ENCODE assay signal across 17 mouse cellular contexts in the genomic region with DNA sequence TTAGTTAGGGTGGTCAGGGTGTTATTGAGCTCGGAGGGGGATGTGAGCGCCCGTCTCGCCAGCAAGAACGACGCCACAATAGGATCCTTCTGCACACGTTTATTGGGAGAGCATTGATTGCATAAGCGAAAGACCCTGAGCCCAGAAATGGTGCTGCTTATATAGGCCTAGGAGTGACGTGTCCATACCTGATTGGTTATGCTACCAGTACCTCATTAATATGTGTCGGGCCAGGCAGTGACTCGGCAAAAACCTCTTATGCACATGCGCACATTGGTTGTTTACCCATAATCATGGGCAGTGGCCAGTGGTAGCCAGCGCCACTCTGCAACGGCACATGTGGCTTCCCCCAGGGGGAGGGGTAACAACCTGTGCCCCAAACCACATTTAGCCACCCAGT. TPM values are rescaled to one million over a fixed set of nuclear protein-coding genes. Genes with fewer than 3 reads are reported as not detected.
DNase-seq lines count a peak whose midpoint lies in the region; ATAC-seq and TF ChIP-seq lines count a peak whose summit lies in the region.
"Not testable (repeated sequence)": the region's sequence is repeated elsewhere in the genome, so short reads cannot be mapped to it uniquely, and the experiment has no call there.
"Had no signal": no experiment of that assay in that cellular context is flagged by ENCODE, and none has a peak within 500 bp of the region (broad histone marks: within the 10 kb centered on the region; RNA-seq: fewer than 3 reads in every experiment).

No protein-coding gene starts in this region.

- H3K4me1 ChIP-seq in forebrain, embryonic 16.5 days (replicated peaks; ENCODE audit: control insufficient read depth, insufficient read depth, low read length); hindbrain, embryonic 14.5 days (replicated peaks; ENCODE audit: control insufficient read depth, insufficient read depth, low read length); kidney, postnatal 0 days (replicated peaks; ENCODE audit: insufficient read depth, low read length); liver, postnatal 0 days (ENCODE audit: insufficient read depth); neural tube, embryonic 14.5 days (ENCODE audit: control insufficient read depth, insufficient read depth, low read length): not testable (repeated sequence)
- H3K4me1 ChIP-seq in liver, embryonic 13.5 days (replicated peaks) = peaks cover 30% of the 10 kb centered on the region

- H3K27ac ChIP-seq in forebrain, embryonic 16.5 days (ENCODE audit: low read length); hindbrain, embryonic 14.5 days; kidney, postnatal 0 days; liver, postnatal 0 days (ENCODE audit: low read depth); neural tube, embryonic 14.5 days (ENCODE audit: low read depth, low read length): not testable (repeated sequence)
- H3K27ac ChIP-seq in liver, embryonic 13.5 days = peak overlapping the region; percentile 47

- not testable (repeated sequence) for H3K4me3 ChIP-seq in forebrain, embryonic 16.5 days (replicated peaks; ENCODE audit: low read length); hindbrain, embryonic 14.5 days (replicated peaks; ENCODE audit: low read length); kidney, postnatal 0 days (replicated peaks; ENCODE audit: low read depth, low read length); liver, embryonic 13.5 days (replicated peaks); liver, postnatal 0 days (ENCODE audit: low read depth, low read length); neural tube, embryonic 14.5 days (ENCODE audit: low read depth, low read length)

- TF ChIP-seq CTCF in kidney, postnatal 0 days (IDR thresholded peaks at IDR 0.05; ENCODE audit: low read depth); liver, postnatal 0 days (IDR thresholded peaks at IDR 0.05; ENCODE audit: low read depth): not testable (repeated sequence)

- not testable (repeated sequence) for H3K27me3 ChIP-seq in forebrain, embryonic 16.5 days (replicated peaks; ENCODE audit: control insufficient read depth, insufficient read depth, low read length); hindbrain, embryonic 14.5 days (ENCODE audit: control insufficient read depth, insufficient read depth, low read length); kidney, postnatal 0 days (ENCODE audit: insufficient read depth, low read length); liver, embryonic 13.5 days; liver, postnatal 0 days (ENCODE audit: insufficient read depth, low read length); neural tube, embryonic 14.5 days (ENCODE audit: control insufficient read depth, insufficient read depth, low read length)

- ATAC-seq in forebrain, embryonic 16.5 days = 0 out of 2 replicates have a peak, but pooled peaks have one; percentile 9
- ATAC-seq in hindbrain, embryonic 14.5 days (ENCODE audit: low FRiP score) = peak; percentile 25; the same call in 1 of the 2 replicates
- ATAC-seq in kidney, postnatal 0 days (replicated peaks; ENCODE audit: low FRiP score, low read depth) = 0 out of 2 replicates have a peak, but pooled peaks have one; percentile 12
- 0 out of 2 replicates have a peak, but pooled peaks have one; percentile 18 for ATAC-seq in liver, embryonic 13.5 days (ENCODE audit: low read depth)
- ATAC-seq in liver, postnatal 0 days = not testable (repeated sequence)
- ATAC-seq in neural tube, embryonic 14.5 days (ENCODE audit: low read depth) = 0 out of 2 replicates have a peak, but pooled peaks have one; percentile 10

- 91% methylated on average over 11 of the region's 14 CpGs for WGBS in forebrain, embryonic 16.5 days
- WGBS in hindbrain, embryonic 14.5 days = 94% methylated on average over 11 of the region's 14 CpGs
- WGBS in kidney, postnatal 0 days = 89% methylated on average over 12 of the region's 14 CpGs
- 82% methylated on average over 12 of the region's 14 CpGs for WGBS in liver, embryonic 13.5 days (ENCODE audit: insufficient replicate concordance)
- WGBS in liver, postnatal 0 days (ENCODE audit: insufficient replicate concordance) = 81% methylated on average over 11 of the region's 14 CpGs
- WGBS in neural tube, embryonic 14.5 days = 92% methylated on average over 12 of the region's 14 CpGs

- not testable (repeated sequence) for H3K9ac ChIP-seq in forebrain, embryonic 16.5 days (replicated peaks; ENCODE audit: low read depth, low read length); hindbrain, embryonic 14.5 days; kidney, postnatal 0 days (ENCODE audit: low read depth, low read length); liver, embryonic 13.5 days; liver, postnatal 0 days (replicated peaks); neural tube, embryonic 14.5 days (replicated peaks; ENCODE audit: low read depth, low read length)

- TF ChIP-seq EP300 in liver, postnatal 0 days (IDR thresholded peaks at IDR 0.05; ENCODE audit: low read depth) = not testable (repeated sequence)

- not testable (repeated sequence) for H3K4me2 ChIP-seq in forebrain, embryonic 16.5 days (ENCODE audit: low read length); hindbrain, embryonic 14.5 days (replicated peaks); kidney, postnatal 0 days (ENCODE audit: low read length); neural tube, embryonic 14.5 days (ENCODE audit: low read depth, low read length)
- H3K4me2 ChIP-seq in liver, embryonic 13.5 days = peak overlapping the region; percentile 65
- 0 out of 2 replicates have a peak overlapping the region, but pooled peaks have one; percentile 67 for H3K4me2 ChIP-seq in liver, postnatal 0 days (ENCODE audit: low read depth, low read length)

- H3K36me3 ChIP-seq in forebrain, embryonic 16.5 days (ENCODE audit: control insufficient read depth, insufficient read depth); hindbrain, embryonic 14.5 days (replicated peaks; ENCODE audit: control insufficient read depth, insufficient read depth); kidney, postnatal 0 days (ENCODE audit: insufficient read depth, low read length); liver, embryonic 13.5 days; liver, postnatal 0 days (replicated peaks; ENCODE audit: insufficient read depth, low read length); neural tube, embryonic 14.5 days (ENCODE audit: control insufficient read depth, insufficient read depth, low read length): not testable (repeated sequence)

- not testable (repeated sequence) for H3K9me3 ChIP-seq in forebrain, embryonic 16.5 days (ENCODE audit: control insufficient read depth, low read length); hindbrain, embryonic 14.5 days (ENCODE audit: control insufficient read depth, low read length); kidney, postnatal 0 days (replicated peaks; ENCODE audit: low read length); liver, embryonic 13.5 days (replicated peaks); liver, postnatal 0 days (ENCODE audit: low read length); neural tube, embryonic 14.5 days (ENCODE audit: control insufficient read depth, low read length)

- DNase-seq in hindbrain, embryonic 14.5 days (ENCODE audit: low spot score); kidney, postnatal 0 days (ENCODE audit: low spot score); liver, embryonic 13.5 days; liver, postnatal 0 days: not testable (repeated sequence)

RNA-seq across cellular contexts. Expression of a gene that starts 18.8 kb away (rescaled TPM):
- 57.7 and 65.1 TPM in 2 replicates for polyA plus RNA-seq in forebrain, embryonic 16.5 days (2015; fragmentation: Nextera tagmentation; extraction: Ambion mirVana)
- polyA plus RNA-seq in hindbrain, embryonic 14.5 days (2014; fragmentation: Nextera tagmentation; extraction: Ambion mirVana) = 42.8 and 43.1 TPM in 2 replicates
- 34.7 and 38.7 TPM in 2 replicates for polyA plus RNA-seq in kidney, postnatal 0 days (2015; fragmentation: Nextera tagmentation; extraction: Ambion mirVana)
- 54.4 and 61.8 TPM in 2 replicates for polyA plus RNA-seq in liver, embryonic 13.5 days (2015; fragmentation: Nextera tagmentation; extraction: Ambion mirVana)
- 33.8 and 37.6 TPM in 2 replicates for polyA plus RNA-seq in liver, postnatal 0 days (2015; fragmentation: Nextera tagmentation; extraction: Ambion mirVana)
- polyA plus RNA-seq in neural tube, embryonic 14.5 days (2014; fragmentation: Nextera tagmentation; extraction: Ambion mirVana) = 45.1 and 51.8 TPM in 2 replicates

RNA-seq across cellular contexts. Expression of a gene that starts 59.7 kb away (rescaled TPM):
- not detected in 2 replicates for polyA plus RNA-seq in forebrain, embryonic 16.5 days (2015; fragmentation: Nextera tagmentation; extraction: Ambion mirVana)
- not detected in 2 replicates for polyA plus RNA-seq in hindbrain, embryonic 14.5 days (2014; fragmentation: Nextera tagmentation; extraction: Ambion mirVana)
- polyA plus RNA-seq in kidney, postnatal 0 days (2015; fragmentation: Nextera tagmentation; extraction: Ambion mirVana) = not detected in 2 replicates
- polyA plus RNA-seq in liver, embryonic 13.5 days (2015; fragmentation: Nextera tagmentation; extraction: Ambion mirVana) = not detected in 2 replicates
- polyA plus RNA-seq in liver, postnatal 0 days (2015; fragmentation: Nextera tagmentation; extraction: Ambion mirVana) = not detected in 2 replicates
- not detected in 2 replicates for polyA plus RNA-seq in neural tube, embryonic 14.5 days (2014; fragmentation: Nextera tagmentation; extraction: Ambion mirVana)
- polyA plus RNA-seq: adrenal gland, adult 2 months; cerebellum, adult 2 months; embryonic facial prominence, embryonic 10.5 days; embryonic facial prominence, embryonic 14.5 days; forebrain, embryonic 14.5 days; frontal cortex, adult 2 months; heart, adult 2 months; heart, embryonic 12.5 days; heart, embryonic 16.5 days; hindbrain, embryonic 10.5 days; hindbrain, embryonic 16.5 days had no signal
